Mouse (Mus musculus): ENCODE measurements around the gene Rpia.
A peak's percentile ranks its signal among the peaks of the same experiment; 100 is the strongest.

- TF ChIP-seq POLR2A (IDR thresholded peaks at IDR 0.05; ENCODE audit: borderline replicate concordance, extremely low read depth, insufficient read depth, insufficient read length, poor library complexity, severe bottlenecking) (no peak), CTCF (IDR thresholded peaks at IDR 0.05; ENCODE audit: borderline replicate concordance, extremely low read depth, insufficient read depth, insufficient read length) (peak; percentile 79; the same call in 1 of the 2 replicates)
Measured at GRCm38 (mm10) chr6:70805820-70806513, 13.9 kb upstream of the Rpia start.

Data from brain, embryonic 14.5 days (tissue).